Mouse (Mus musculus): Measurements from ENCODE around the gene 1700016D06Rik. TPM values are rescaled to one million over a fixed set of nuclear protein-coding genes. Genes with fewer than 3 reads are reported as not detected.

1700016D06Rik gene
- polyA plus RNA-seq, 1 experiment from 2014 or later, result not detected

DNA sequence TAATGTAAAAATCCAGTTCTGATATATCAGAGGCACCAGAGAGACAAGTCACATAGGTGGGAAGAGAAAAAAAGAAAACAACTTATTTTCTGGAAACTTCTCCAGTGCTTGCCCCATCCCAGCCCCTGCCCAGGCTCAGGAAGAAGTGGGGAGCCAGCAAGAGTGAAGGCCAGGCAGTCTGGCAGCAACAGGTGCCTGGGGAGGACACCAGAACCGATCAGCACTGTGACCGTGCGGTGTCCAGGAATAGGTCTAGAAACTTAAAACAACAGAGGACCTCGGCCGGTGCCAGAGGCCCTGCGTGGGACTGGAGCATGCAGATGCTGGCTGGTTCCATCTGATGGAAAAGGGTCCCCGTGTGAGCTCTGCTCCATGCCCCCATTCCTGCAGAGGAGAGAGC is 3.4 kb downstream of the 1700016D06Rik start:
- H3K4me3 ChIP-seq (ENCODE audit: low read depth, low read length), result no peak overlapping the region
- H3K27me3 ChIP-seq (ENCODE audit: insufficient read depth, low read length), result peaks cover 4% of the 10 kb centered on the region; the same call in 1 of the 2 replicates
- DNase-seq (no peak), ATAC-seq (no peak)
- no peak overlapping the region for H3K4me2 ChIP-seq (ENCODE audit: low read depth, low read length)
- H3K9ac ChIP-seq (replicated peaks), result no peak overlapping the region
- no peak overlapping the region for H3K27ac ChIP-seq (ENCODE audit: low read depth)
- 84% methylated on average over 7 of the region's 7 CpGs for WGBS (ENCODE audit: insufficient replicate concordance)
- TF ChIP-seq EP300 (IDR thresholded peaks at IDR 0.05; ENCODE audit: low read depth) (no peak), CTCF (IDR thresholded peaks at IDR 0.05; ENCODE audit: low read depth) (no peak)
- H3K4me1 ChIP-seq (ENCODE audit: insufficient read depth), result no peaks in the 10 kb centered on the region
- no peaks in the 10 kb centered on the region for H3K9me3 ChIP-seq (ENCODE audit: low read length)
- H3K36me3 ChIP-seq (replicated peaks; ENCODE audit: insufficient read depth, low read length), result no peaks in the 10 kb centered on the region

DNA sequence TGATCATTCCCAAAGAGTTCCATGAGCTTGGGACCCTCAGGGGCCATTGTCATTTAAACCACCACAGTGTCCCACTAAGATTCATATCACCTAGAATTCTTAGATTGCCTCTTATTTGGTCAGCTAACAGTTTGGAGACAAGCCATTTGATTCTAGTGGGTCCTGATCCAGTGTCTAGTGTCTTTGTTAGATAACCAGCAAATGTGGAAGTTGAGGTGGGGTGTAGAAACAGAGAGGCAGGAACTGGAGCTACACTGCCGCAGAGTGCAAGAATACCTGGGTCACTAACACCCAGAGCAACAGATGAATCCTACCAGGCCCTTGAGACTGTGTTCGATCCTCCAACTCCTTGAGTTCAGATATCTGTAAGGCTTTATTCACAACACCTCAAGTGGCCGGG is 4.7 kb downstream of the 1700016D06Rik start:
- 73% methylated on average over 3 of the region's 3 CpGs for WGBS (ENCODE audit: insufficient replicate concordance)
- no peak overlapping the region for H3K27ac ChIP-seq (ENCODE audit: low read depth)
- H3K4me1 ChIP-seq (ENCODE audit: insufficient read depth), result no peaks in the 10 kb centered on the region
- TF ChIP-seq EP300 (IDR thresholded peaks at IDR 0.05; ENCODE audit: low read depth) (no peak), CTCF (IDR thresholded peaks at IDR 0.05; ENCODE audit: low read depth) (no peak)
- peaks cover 4% of the 10 kb centered on the region; the same call in 1 of the 2 replicates for H3K27me3 ChIP-seq (ENCODE audit: insufficient read depth, low read length)
- no peak overlapping the region for H3K9ac ChIP-seq (replicated peaks)
- no peak for DNase-seq
- ATAC-seq, result no peak
- H3K4me3 ChIP-seq (ENCODE audit: low read depth, low read length), result no peak overlapping the region
- H3K36me3 ChIP-seq (replicated peaks; ENCODE audit: insufficient read depth, low read length), result no peaks in the 10 kb centered on the region
- H3K9me3 ChIP-seq (ENCODE audit: low read length), result no peaks in the 10 kb centered on the region
- H3K4me2 ChIP-seq (ENCODE audit: low read depth, low read length), result no peak overlapping the region

DNA sequence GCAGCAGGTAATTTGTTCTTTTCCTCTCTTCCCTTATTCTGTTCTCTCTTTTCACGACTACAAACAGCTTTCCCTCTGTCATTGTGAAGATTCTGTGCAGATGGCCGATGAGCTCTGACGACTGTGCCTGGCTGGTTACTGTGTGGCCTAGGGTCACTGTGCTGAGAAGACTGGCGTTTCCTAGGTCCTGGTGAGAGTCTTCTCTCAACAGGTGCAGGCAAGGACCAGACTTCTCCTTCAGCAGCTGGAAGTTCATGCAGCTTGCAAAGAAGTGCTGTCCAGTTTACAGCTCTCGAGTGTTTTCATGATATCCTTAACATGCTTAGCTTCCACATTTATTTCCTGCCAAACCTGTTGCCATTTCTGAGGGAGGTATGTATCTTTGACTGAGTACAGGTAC is 6.9 kb downstream of the 1700016D06Rik start:
- 68% methylated on average over 5 of the region's 5 CpGs for WGBS (ENCODE audit: insufficient replicate concordance)
- TF ChIP-seq CTCF (IDR thresholded peaks at IDR 0.05; ENCODE audit: low read depth), result no peak
- no peak for TF ChIP-seq EP300 (IDR thresholded peaks at IDR 0.05; ENCODE audit: low read depth)
- Histone ChIP-seq H3K4me3 (ENCODE audit: low read depth, low read length) (no peak overlapping the region), H3K9ac (replicated peaks) (no peak overlapping the region), H3K27me3 (ENCODE audit: insufficient read depth, low read length) (no peaks in the 10 kb centered on the region), H3K9me3 (ENCODE audit: low read length) (no peaks in the 10 kb centered on the region), H3K4me2 (ENCODE audit: low read depth, low read length) (no peak overlapping the region), H3K27ac (ENCODE audit: low read depth) (no peak overlapping the region), H3K4me1 (ENCODE audit: insufficient read depth) (no peaks in the 10 kb centered on the region), H3K36me3 (replicated peaks; ENCODE audit: insufficient read depth, low read length) (no peaks in the 10 kb centered on the region)
- DNase-seq (no peak), ATAC-seq (no peak)

GRCm38 (mm10) chr8:11692455-11692854 is 8.4 kb downstream of the 1700016D06Rik start:
- Histone ChIP-seq H3K27ac (ENCODE audit: low read depth) (no peak overlapping the region), H3K27me3 (ENCODE audit: insufficient read depth, low read length) (no peaks in the 10 kb centered on the region), H3K4me3 (ENCODE audit: low read depth, low read length) (no peak overlapping the region), H3K4me1 (ENCODE audit: insufficient read depth) (no peaks in the 10 kb centered on the region), H3K4me2 (ENCODE audit: low read depth, low read length) (no peak overlapping the region), H3K36me3 (replicated peaks; ENCODE audit: insufficient read depth, low read length) (no peaks in the 10 kb centered on the region), H3K9ac (replicated peaks) (no peak overlapping the region), H3K9me3 (ENCODE audit: low read length) (no peaks in the 10 kb centered on the region)
- no peak for TF ChIP-seq CTCF (IDR thresholded peaks at IDR 0.05; ENCODE audit: low read depth)
- TF ChIP-seq EP300 (IDR thresholded peaks at IDR 0.05; ENCODE audit: low read depth), result no peak
- no peak for DNase-seq
- ATAC-seq, result no peak
- 43% methylated on average over 1 of the region's 1 CpGs for WGBS (ENCODE audit: insufficient replicate concordance)

GRCm38 (mm10) chr8:11691761-11692160 is 9.1 kb downstream of the 1700016D06Rik start:
- 79% methylated on average over 6 of the region's 6 CpGs for WGBS (ENCODE audit: insufficient replicate concordance)
- Histone ChIP-seq H3K4me3 (ENCODE audit: low read depth, low read length) (no peak overlapping the region), H3K4me1 (ENCODE audit: insufficient read depth) (no peaks in the 10 kb centered on the region), H3K9ac (replicated peaks) (no peak overlapping the region), H3K4me2 (ENCODE audit: low read depth, low read length) (no peak overlapping the region), H3K9me3 (ENCODE audit: low read length) (no peaks in the 10 kb centered on the region), H3K36me3 (replicated peaks; ENCODE audit: insufficient read depth, low read length) (no peaks in the 10 kb centered on the region), H3K27me3 (ENCODE audit: insufficient read depth, low read length) (no peaks in the 10 kb centered on the region), H3K27ac (ENCODE audit: low read depth) (no peak overlapping the region)
- DNase-seq (no peak), ATAC-seq (no peak)
- TF ChIP-seq EP300 (IDR thresholded peaks at IDR 0.05; ENCODE audit: low read depth) (no peak), CTCF (IDR thresholded peaks at IDR 0.05; ENCODE audit: low read depth) (no peak)

DNA sequence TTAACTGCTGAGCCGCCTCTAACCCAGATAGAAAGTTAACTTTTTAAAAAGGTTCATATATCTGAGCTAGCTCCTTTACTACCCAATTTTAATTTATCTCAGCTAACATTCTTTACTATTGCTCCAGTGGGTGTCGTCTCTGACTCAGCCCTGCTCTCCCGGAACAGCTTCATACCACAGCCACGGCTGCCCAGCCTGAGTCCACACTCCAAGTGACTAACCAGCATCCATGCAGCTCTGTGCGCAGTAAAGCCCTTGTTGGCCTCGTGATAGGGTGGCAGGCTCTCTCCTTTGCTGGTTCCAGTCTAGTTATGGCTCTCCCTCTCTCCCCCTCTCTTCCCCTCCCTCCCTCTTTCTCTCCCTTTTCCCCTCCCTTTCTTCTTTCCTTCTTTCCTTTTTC is 9.6 kb downstream of the 1700016D06Rik start:
- no peak for ATAC-seq
- no peak overlapping the region for H3K27ac ChIP-seq (ENCODE audit: low read depth)
- H3K36me3 ChIP-seq (replicated peaks; ENCODE audit: insufficient read depth, low read length), result no peaks in the 10 kb centered on the region
- H3K4me1 ChIP-seq (ENCODE audit: insufficient read depth), result no peaks in the 10 kb centered on the region
- 81% methylated on average over 6 of the region's 6 CpGs for WGBS (ENCODE audit: insufficient replicate concordance)
- no peak overlapping the region for H3K4me2 ChIP-seq (ENCODE audit: low read depth, low read length)
- H3K9ac ChIP-seq (replicated peaks), result no peak overlapping the region
- H3K4me3 ChIP-seq (ENCODE audit: low read depth, low read length), result no peak overlapping the region
- H3K9me3 ChIP-seq (ENCODE audit: low read length), result no peaks in the 10 kb centered on the region
- TF ChIP-seq CTCF (IDR thresholded peaks at IDR 0.05; ENCODE audit: low read depth) (no peak), EP300 (IDR thresholded peaks at IDR 0.05; ENCODE audit: low read depth) (no peak)
- no peaks in the 10 kb centered on the region for H3K27me3 ChIP-seq (ENCODE audit: insufficient read depth, low read length)
- no peak for DNase-seq

DNA sequence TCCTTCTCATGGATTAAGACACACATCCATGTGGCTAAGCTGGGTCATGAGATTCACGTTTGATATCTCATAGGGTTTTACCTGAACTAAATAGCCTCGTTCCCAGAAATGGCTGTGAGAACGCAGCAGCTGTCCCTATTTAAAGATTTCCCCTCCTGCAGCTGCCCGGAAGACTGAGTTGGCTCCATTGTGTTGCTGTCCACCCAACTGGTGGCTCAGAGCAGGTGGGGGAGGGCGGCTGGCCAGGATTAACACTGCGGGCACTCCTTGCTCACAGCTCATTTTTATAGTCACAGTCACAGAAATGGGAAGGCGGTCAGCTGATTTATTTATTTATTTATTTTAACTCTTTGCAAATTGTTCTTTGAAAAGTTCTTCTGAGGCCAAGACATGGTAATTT is 10.9 kb downstream of the 1700016D06Rik start:
- Histone ChIP-seq H3K27ac (ENCODE audit: low read depth) (no peak overlapping the region), H3K4me2 (ENCODE audit: low read depth, low read length) (no peak overlapping the region), H3K9me3 (ENCODE audit: low read length) (peaks cover 9% of the 10 kb centered on the region; the same call in 1 of the 2 replicates), H3K36me3 (replicated peaks; ENCODE audit: insufficient read depth, low read length) (no peaks in the 10 kb centered on the region), H3K4me1 (ENCODE audit: insufficient read depth) (no peaks in the 10 kb centered on the region), H3K4me3 (ENCODE audit: low read depth, low read length) (no peak overlapping the region), H3K27me3 (ENCODE audit: insufficient read depth, low read length) (no peaks in the 10 kb centered on the region), H3K9ac (replicated peaks) (no peak overlapping the region)
- ATAC-seq (no peak), DNase-seq (no peak)
- WGBS (ENCODE audit: insufficient replicate concordance), result 63% methylated on average over 7 of the region's 7 CpGs
- TF ChIP-seq EP300 (IDR thresholded peaks at IDR 0.05; ENCODE audit: low read depth) (no peak), CTCF (IDR thresholded peaks at IDR 0.05; ENCODE audit: low read depth) (no peak)
